Mouse (Mus musculus) megakaryocyte progenitor cell, adult 5-6 weeks (primary cell): Measurements from ENCODE around the gene Tmem236. TPM values are rescaled to one million over a fixed set of nuclear protein-coding genes. Genes with fewer than 3 reads are reported as not detected.
"Not testable (repeated sequence)": the region's sequence is repeated elsewhere in the genome, so short reads cannot be mapped to it uniquely, and the experiment has no call there.

ENCODE experiments used
- ATAC-seq: replicated peaks from 2 replicates; pipeline ENCODE4 v1.8.0; 2016; ENCODE audit warnings: mild to moderate bottlenecking, moderate TSS enrichment, inconsistent platforms; ENCODE audit not compliant: poor library complexity
- total RNA-seq, 2 experiments: library from RNA; stranded (forward) in 1 of 2; stranded (reverse) in 1 of 2; fragments of 157-497, 149-512 nt in 1 of 2; fragments of 200-1000 nt in 1 of 2; gene quantifications; 2 replicates each; pipeline versions ENCODE4 v1.2.3 to v1.2.4; 2015 to 2017

The Tmem236 gene
- total RNA-seq, 2 experiments from 2014 or later, result 0.12 TPM; not detected in 1

DNA sequence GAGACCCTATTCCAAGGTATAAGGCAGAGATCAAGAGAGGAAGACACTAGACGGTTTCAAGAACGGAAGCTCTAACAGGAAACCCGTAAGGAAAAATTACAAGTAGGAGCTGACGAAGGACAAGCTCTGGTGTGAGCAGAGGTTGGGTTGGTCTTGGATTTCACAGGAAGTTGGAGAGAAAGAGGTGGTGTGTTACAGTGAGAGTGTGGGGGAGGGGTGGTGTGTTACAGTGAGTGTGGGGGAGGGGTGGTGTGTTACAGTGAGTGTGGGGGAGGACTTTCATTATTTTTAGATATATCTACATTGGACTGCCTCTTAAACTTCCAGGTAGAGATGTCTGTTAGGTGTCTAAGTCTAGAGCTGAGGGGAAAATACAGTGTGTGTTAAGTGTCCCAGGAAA, 16.4 kb downstream of the Tmem236 start:
- ATAC-seq, result peak; percentile 29; the same call in 1 of the 2 replicates

DNA sequence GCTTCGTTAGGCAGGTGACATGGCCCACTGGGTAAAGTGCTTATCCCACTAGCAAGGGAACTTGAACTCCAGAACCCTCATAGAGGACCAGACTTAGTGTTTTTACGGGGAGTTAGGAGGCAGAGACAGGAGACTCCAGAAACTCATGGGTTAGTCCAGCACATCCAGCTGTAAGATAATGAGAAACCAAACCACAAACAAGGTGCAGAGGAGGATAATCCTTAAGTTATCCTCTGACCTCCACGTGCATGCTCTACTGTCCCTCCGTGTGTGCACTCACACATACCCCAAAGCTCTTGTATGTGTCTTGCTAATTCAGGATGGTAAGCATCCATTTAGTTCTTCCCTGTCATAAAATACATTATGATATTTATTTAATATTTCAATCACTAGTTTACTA, 17.3 kb downstream of the Tmem236 start:
- peak; percentile 59 for ATAC-seq

DNA sequence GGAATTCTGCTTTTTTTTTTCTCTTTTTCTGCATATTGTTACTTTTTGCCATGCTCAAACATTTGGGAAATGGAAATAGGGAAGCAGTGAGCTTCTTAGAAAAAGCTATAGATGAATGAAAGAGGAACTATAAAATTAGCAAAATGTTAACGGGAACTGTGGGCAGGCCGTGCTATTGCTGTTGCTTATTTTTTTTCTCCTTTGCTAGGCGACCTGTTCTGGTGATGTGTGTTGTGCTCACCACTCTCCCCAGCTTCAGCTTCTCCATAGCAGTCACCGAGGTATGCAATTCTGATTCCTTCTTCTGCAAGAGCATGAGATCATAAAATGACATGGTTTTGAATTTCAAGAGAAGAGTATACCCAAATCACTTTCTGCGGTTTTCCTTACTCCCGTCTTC, 17.7 kb downstream of the Tmem236 start:
- peak; percentile 98 for ATAC-seq

DNA sequence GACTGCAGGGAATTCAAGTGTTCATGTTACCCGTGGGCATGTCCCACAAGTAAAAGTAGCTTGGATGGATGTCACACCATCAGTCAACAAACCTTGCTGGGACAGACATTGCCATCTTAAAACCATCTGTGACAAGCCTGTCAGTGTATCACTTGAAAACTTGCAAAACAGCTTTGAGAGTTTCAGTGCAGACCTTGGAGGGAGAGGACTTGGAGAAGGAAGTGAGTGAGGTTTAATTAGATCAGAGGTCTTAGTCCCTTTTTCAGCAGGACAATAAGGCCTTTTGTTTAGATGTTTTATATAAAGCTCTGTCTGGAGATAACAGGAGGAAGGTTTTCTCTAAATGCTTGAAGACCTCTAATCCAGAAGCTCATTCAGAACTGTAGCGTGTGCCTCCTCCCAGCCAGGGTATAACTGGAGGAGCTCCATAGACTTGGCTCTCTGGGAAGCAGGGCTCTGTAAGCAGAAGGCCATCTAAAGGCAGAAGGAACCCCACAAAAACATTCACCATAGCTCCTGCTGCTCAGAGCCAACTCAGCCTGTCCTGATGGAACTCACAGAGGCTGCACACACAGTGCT, 24.1 kb downstream of the Tmem236 start:
- ATAC-seq, result peak; percentile 38; the same call in 1 of the 2 replicates

DNA sequence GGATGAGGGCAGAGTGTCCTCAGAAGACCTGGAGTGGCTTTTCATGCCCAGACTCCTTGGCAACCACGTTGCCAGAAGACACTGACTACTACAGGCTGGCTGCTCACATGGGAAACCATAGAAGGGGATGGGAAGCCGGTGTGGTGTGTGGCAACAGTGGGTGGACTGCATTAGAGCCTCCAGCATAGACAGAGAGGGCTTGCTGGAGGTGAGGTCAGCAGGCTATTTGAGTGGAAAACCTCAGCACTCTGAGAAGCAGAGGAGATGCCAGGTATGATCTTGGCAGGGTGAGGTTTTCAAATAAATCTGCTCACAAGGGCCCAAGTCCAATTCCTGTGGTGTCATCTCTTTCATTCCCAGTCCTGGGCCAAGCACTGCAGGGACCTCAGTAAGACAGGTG, 25.3 kb downstream of the Tmem236 start:
- ATAC-seq, result peak; percentile 43

DNA sequence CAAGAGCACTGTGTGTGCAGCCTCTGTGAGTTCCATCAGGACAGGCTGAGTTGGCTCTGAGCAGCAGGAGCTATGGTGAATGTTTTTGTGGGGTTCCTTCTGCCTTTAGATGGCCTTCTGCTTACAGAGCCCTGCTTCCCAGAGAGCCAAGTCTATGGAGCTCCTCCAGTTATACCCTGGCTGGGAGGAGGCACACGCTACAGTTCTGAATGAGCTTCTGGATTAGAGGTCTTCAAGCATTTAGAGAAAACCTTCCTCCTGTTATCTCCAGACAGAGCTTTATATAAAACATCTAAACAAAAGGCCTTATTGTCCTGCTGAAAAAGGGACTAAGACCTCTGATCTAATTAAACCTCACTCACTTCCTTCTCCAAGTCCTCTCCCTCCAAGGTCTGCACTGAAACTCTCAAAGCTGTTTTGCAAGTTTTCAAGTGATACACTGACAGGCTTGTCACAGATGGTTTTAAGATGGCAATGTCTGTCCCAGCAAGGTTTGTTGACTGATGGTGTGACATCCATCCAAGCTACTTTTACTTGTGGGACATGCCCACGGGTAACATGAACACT, 26.6 kb downstream of the Tmem236 start:
- ATAC-seq, result not testable (repeated sequence)

DNA sequence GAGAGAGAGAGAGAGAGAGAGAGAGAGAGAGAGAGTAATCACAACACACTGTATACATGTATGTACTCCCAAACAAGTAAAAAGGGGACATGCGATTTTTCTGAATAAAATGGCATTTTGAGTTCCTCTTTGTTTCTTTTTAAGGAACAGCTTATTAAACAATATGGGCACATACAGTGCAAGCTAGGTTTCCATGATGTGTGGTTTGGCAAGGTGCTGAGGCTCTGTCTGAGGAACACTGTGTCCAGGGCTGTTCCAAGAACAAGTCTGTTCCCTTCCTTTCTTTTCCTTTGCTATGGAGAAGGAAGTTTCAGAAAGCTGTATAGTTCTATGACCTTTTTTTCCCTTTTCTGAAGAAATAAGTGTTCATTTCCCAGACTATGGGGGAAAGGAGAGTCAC, 30.0 kb downstream of the Tmem236 start:
- peak; percentile 62 for ATAC-seq

DNA sequence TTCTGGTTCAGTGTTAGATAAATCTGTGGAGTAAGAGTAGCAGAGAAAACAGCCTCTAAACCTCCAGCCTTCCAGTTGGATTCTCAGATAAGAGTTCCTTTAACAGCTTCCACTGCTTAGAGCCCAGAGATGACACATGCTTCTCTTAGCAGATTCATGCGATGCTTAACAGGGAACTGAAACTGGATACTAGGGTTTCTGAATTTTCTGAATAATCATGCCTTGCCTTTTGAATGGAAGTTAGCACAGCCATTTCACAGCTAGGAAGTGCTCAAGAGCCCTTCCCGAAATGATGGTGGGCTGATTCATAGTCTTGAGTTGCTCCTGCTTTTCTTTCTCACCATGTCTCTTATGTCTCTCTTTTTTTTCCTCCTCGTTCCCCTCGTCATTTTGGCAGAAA, 32.5 kb downstream of the Tmem236 start:
- ATAC-seq, result peak; percentile 74

DNA sequence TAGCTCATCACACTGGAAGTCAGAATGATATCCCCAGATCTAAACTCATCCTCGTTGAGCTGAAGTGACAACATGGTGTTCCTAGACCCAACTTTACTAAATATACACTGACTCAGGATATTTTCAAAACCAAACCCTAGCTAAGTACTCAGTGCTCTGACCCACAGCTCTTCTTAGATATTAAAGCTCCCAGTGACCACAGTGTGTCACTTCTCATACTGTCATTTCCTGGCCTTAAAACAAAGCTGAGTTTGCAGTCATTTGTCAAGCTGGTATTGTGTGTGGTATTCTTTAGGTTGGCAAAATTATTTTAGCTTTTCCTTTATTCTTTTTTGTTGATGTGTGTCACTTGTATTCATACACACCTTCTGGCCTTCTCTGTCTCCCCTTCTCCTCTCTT, 36.4 kb downstream of the Tmem236 start:
- no peak for ATAC-seq

DNA sequence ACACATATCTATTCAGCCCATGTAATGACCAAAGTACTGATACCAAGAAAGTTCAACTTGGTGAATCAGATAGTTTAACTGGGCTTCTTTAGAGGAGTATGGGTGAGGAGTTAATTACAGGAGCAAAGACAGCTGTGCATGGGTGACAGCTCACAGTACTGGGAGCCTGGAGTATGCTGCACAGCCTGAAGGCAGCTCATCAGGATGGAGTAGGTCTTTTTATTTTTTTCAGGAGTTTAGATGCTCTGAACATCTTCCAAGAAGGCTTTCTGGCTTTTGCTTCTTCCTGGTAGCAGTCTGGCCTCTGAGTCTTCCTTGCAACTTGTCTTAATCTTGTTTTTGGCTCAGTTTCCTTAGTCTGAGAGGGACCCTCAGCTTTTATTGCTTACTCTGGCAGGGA, 37.3 kb downstream of the Tmem236 start:
- ATAC-seq, result no peak

DNA sequence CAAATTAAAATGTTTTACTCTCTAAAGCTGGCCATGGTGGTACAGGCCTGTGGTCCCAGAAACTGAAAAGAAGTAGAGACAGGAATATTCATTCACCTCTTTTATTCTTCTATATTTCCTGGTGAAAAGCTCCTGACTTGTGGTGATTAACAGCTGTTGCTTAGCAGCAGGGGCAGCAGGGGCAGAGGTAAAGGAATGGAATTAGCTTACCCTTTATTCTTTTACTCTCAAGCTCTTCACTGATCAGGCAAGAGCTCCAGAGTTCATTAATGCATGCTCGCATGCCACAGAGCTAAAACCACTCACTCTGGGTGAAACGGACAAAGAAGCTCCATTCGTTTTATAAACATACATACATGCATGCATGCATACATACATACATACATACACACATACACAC, 40.4 kb downstream of the Tmem236 start:
- ATAC-seq, result no peak

DNA sequence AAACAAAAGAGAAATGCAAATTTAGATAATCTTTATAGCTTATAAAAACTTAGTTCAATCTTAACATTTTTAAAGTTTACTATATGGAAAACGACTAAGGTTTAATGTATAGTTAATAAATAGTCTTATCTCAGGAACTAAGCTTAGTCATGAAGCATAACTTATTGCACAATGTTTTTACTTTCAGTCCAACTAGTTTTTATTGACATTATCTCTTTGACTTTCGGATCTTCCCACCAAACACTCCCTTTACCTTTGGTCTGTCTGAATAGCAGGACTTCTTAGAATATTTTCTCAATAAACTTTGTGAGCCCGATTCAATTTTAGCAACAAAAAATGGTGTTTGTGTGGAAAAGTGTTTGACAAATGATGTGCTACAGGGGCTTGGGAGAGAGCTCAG, 42.3 kb downstream of the Tmem236 start:
- ATAC-seq, result no peak

DNA sequence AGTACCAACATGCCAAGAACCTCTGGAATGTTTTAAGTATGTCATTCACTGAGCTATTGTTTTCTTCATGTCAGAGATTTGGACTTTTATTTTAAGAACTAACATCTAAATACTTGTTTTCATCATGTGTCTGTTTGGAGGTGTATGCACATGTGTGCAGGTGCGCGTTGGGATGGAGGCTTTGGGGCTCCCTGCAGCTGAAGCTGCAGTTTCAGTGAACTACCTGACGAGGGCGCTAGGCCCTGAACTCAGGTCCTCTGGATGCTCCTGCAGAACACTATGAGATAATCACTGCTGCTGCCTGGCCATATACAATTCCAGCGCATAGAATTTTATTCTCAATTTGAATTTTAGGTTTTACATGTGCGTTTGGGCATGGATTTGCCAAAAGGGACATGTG, 43.8 kb downstream of the Tmem236 start:
- ATAC-seq, result peak; percentile 75

DNA sequence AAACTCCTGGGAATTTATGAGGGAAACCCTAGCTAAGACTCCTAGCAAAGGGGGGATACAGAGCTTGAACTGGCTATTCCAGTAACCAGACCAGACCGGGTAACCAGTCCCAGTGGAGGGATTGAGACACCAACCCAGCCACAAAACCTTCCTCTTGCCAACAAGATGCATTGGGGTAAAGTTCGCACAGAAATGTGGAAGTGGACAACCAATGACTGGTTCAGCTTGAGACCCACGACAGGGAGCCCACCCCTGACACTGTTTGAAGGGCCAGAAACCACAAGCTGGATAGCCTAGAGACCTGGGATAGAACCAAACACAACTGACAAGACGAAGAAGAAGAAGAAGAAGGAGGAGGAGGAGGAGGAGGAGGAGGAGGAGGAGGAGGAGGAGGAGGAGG, 50.1 kb downstream of the Tmem236 start:
- ATAC-seq, result peak; percentile 89

DNA sequence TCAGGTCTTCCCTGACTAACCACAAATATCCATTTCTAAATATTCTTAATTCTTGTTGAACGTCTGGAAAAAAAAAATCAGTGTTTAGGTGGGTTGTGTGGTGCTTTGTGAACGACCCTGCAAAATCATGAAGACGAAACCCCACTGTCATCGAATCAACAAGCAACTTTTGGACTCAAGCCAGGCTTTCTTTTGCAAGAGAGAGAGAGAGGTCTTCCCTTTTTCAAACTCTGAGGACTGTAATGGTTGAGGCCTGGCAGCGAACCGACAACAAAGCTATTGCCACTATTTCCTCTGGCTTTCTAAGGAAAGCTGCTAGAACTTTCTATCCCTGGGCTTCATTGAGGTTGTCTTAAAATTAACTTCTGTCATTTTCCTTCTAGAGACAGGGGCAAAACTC, 54.2 kb downstream of the Tmem236 start:
- ATAC-seq, result peak; percentile 53

DNA sequence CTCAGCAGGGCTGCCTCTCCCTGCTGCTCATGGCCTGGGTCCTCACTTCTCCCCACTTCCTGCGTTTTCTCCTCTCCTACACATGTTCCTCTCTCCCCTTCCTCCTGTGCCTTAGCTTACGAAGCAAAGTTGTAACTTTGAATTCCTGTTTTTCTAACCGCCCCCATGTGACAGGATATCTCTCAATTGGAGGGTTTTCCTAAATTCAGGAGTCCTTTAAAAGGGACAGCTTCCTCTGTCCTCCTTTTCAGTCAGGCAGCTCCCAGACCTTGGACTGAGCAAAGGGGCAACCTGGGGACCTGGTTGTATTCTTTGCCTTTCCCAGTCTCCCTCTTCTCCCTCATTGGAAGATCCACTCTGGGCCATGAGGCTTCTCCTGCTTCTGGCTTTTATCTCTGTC, 54.8 kb downstream of the Tmem236 start, which contains the start of gene Mrc1:
Gene Mrc1, plus strand, starts transcription at position 244 of the 400 bp plus-strand sequence.
- peak; percentile 19 for ATAC-seq

DNA sequence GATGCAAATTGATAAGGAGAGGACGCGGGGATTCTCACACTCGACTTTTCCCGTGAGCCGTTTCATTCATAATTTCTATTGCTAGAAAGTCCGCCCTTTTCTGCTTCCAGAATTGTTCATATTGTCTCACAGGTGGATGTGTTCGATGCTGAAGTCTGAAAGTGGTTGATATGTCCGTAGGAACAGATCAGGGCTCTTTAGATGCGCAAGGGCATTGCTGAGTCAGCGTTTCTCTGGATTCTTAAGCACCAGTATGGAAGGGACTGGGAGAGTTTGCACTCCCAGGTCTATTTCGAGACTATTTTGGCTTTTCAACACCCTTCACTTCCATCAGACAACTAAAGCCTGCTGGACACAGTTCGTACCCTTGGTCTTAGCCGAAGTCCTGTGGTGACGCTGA, 55.7 kb downstream of the Tmem236 start:
- ATAC-seq, result no peak

DNA sequence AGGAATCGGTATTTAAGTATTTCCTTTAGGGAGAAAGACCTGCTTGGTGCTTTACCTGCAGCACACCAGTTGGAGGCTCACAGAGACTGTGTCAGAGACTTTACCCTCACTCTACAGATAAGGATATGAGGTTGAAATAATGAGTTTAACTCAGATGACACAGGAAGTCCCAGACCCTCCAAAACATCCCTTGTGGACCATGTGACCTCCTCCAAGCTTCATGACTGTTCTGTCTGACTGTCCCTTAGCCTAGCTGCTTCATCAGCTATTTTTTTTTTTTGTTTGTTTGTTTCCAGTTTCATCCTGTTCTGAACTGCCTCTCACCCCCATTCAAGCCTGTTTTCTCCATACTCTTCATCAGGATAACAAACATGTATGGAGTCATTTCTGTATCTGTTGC, 58.6 kb downstream of the Tmem236 start:
- no peak for ATAC-seq

DNA sequence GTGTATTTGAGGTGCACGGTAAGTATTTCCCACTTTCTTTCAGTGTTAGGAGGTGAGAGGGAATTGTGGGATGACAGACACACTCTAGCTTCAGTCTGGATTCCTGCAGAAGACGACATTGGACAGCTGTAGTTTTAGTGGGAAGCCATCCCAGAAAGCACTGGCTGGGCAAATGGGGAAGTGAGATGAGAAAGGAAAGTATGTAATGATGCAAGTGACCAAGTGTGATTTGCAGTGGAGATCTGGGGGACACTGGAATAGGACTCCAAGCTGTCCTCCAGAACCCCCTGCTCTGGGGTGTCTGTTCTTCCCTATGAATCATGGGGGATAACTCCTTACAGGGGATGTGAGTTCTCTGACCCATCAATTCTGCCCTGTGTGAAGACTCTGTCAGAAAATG, 59.7 kb downstream of the Tmem236 start:
- ATAC-seq, result peak; percentile 65

DNA sequence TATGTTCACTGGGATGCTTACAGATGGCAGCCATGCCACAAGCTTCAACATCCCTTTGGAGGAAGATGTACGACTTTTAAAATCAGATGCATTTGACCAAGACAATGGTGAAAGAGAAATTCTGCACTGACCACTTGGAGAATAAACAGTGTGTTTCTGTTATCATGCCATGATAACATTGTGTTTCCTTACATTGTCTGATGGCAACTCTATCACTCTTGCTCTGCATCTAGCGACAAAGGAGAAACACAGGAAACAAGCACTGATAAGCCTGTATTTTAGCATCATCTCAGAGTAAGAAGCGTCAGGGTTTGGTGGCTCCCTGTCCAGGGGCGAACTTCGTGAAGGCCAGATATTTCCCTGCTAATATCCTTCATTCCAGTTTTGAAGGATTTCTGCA, 61.0 kb downstream of the Tmem236 start:
- ATAC-seq, result no peak

DNA sequence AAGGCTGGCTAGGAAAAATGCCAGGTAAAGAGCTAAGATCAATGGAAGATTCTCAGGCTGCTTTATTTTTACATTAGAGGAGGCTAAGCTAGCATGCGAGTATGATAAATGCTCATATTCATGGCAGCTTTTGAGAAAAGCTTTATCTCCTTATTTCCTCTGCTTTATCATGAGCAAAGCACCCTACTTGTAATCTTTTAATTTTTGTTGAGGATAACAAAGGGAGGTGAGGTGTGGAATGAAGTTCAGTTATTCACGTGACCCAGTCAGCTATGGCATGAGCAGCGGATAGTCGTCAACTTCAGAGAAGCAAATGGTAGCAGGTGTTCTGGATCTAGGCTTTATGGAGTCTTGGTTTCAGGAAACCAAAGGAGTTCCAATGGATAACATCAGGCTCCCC, 62.6 kb downstream of the Tmem236 start:
- ATAC-seq, result no peak

DNA sequence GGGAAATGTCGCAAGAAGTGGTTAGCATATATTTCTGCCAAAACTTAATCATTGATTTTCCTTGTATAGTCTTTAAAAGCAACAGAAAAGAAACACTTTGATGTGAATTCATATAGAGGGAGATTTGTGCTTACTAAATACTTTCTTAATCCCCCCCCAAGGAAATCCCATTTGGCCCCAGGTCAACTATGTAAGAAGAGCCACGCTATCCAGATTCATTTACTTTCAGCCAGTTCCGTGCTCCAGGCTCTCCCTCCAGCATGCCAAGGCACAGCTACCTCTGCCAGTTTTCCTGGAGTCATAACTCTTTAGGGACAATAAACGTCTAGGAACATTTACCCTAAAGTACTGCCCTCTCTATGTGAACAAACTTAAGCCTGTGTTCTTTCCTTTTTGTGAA, 63.4 kb downstream of the Tmem236 start:
- no peak for ATAC-seq

DNA sequence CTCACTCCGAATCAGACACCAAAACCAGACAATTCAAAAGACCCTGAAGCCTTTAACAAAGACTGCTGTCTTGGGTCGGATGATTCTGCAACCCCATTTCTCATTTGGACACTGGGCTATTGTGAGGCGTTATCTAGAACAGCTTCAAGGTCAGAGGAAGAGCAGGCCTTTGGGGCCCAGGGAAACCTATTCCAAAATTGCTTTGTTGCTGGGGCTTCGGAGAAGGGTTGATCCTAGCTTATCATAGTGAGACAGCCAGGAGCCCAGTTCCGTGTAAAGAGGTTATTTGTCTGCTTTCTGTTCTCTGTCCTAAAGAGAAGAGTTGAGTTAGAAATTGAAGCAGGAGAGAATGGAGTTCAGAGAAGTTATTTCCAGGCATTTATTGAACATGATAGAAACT, 64.8 kb downstream of the Tmem236 start:
- ATAC-seq, result no peak
